Mouse (Mus musculus) olfactory bulb, adult 2 months (tissue): ENCODE results near the gene Crip1. TPM values are rescaled to one million over a fixed set of nuclear protein-coding genes. Genes with fewer than 3 reads are reported as not detected.

Source experiments
- H3K27ac ChIP-seq: fragments of 200-500 bp; 2 replicates; pipeline ENCODE4 v1.5.1; 2012; ENCODE audit warnings: low read depth, low read length; ENCODE audit not compliant: insufficient read depth
- H3K4me1 ChIP-seq: fragments of 200-500 bp; 2 replicates; pipeline ENCODE4 v1.6.1; 2012; ENCODE audit warnings: low read length; ENCODE audit not compliant: control insufficient read depth, insufficient read depth
- H3K4me3 ChIP-seq: fragments of 200-500 bp; 2 replicates; pipeline ENCODE4 v1.5.1; 2012; ENCODE audit warnings: mild to moderate bottlenecking, low read depth, low read length, moderate library complexity; ENCODE audit not compliant: insufficient read depth
- CTCF ChIP-seq: fragments of 200-500 bp; IDR thresholded peaks from 2 replicates; pipeline ENCODE4 v1.5.1; 2012; ENCODE audit warnings: low read depth, mild to moderate bottlenecking, low read length, moderate library complexity; ENCODE audit not compliant: insufficient read depth
- POLR2A ChIP-seq: fragments of 200-500 bp; IDR thresholded peaks from 2 replicates; pipeline ENCODE4 v1.6.1; 2012; ENCODE audit warnings: mild to moderate bottlenecking, low read depth, low read length, moderate library complexity; ENCODE audit not compliant: insufficient read depth
- WGBS: fragments of 180-500 bp; shearing (Covaris S2); methylation state at CpG from one replicate; pipeline ENCODE4 v1.1.7; 2018; 5-methylcytosine and 5-hydroxymethylcytosine counted together
- polyA plus RNA-seq: library from polyadenylated mRNA; stranded (reverse); fragments of >200 nt; gene quantifications from 2 replicates; pipeline ENCODE4 v1.2.4, GENCODE M21; 2012; ENCODE audit warnings: low replicate concordance; ENCODE audit not compliant: missing spikeins, insufficient read depth, insufficient read length

Crip1 gene
- polyA plus RNA-seq, 1 experiment, result not detected

- Histone ChIP-seq H3K4me3 (peak overlapping the region; percentile 54), H3K27ac (no peak overlapping the region), H3K4me1 (peaks cover 20% of the 10 kb centered on the region)
- TF ChIP-seq POLR2A (no peak), CTCF (no peak)
- WGBS, result 1% methylated on average over 23 of the region's 23 CpGs
These were observed 10.4 kb downstream of the Crip1 start for GRCm38 (mm10) chr12:113156540-113156929.

GRCm38 (mm10) chr12:113157002-113157401, 10.9 kb downstream of the Crip1 start:
- 21% methylated on average over 8 of the region's 8 CpGs for WGBS
- H3K4me3 ChIP-seq, result no peak overlapping the region

GRCm38 (mm10) chr12:113157521-113157920, 11.4 kb downstream of the Crip1 start:
- no peak overlapping the region for H3K27ac ChIP-seq
- H3K4me1 ChIP-seq, result peaks cover 14% of the 10 kb centered on the region
- TF ChIP-seq CTCF, result no peak
- no peak for TF ChIP-seq POLR2A
- WGBS, result 87% methylated on average over 8 of the region's 8 CpGs
- H3K4me3 ChIP-seq, result no peak overlapping the region

More at GRCm38 (mm10) chr12:113157002-113157401, 10.9 kb downstream of the Crip1 start:
- TF ChIP-seq POLR2A (no peak), CTCF (no peak)
- Histone ChIP-seq H3K27ac (no peak overlapping the region), H3K4me1 (peaks cover 15% of the 10 kb centered on the region)

- H3K4me1 ChIP-seq, result peaks cover 17% of the 10 kb centered on the region
- TF ChIP-seq CTCF (no peak), POLR2A (no peak)
- H3K4me3 ChIP-seq, result no peak overlapping the region
- H3K27ac ChIP-seq, result no peak overlapping the region
- 93% methylated on average over 8 of the region's 8 CpGs for WGBS
These were observed 11.9 kb downstream of the Crip1 start for GRCm38 (mm10) chr12:113157971-113158370.

- Histone ChIP-seq H3K27ac (peak overlapping the region; percentile 76), H3K4me3 (no peak overlapping the region), H3K4me1 (peaks cover 11% of the 10 kb centered on the region)
- WGBS, result 65% methylated on average over 11 of the region's 11 CpGs
- TF ChIP-seq CTCF (no peak), POLR2A (no peak)
These were observed 17.5 kb downstream of the Crip1 start for GRCm38 (mm10) chr12:113163561-113164006.

- peaks cover 7% of the 10 kb centered on the region for H3K4me1 ChIP-seq
- no peak overlapping the region for H3K27ac ChIP-seq
- H3K4me3 ChIP-seq, result no peak overlapping the region
- TF ChIP-seq POLR2A (no peak), CTCF (no peak)
- 88% methylated on average over 9 of the region's 9 CpGs for WGBS
These were observed 22.0 kb downstream of the Crip1 start for GRCm38 (mm10) chr12:113168031-113168536.

GRCm38 (mm10) chr12:113176960-113177725, 31.0 kb downstream of the Crip1 start:
- Histone ChIP-seq H3K4me1 (no peaks in the 10 kb centered on the region), H3K27ac (no peak overlapping the region), H3K4me3 (no peak overlapping the region)
- TF ChIP-seq POLR2A (no peak), CTCF (no peak)
- WGBS, result 89% methylated on average over 18 of the region's 18 CpGs

- TF ChIP-seq CTCF, result no peak
- no peak for TF ChIP-seq POLR2A
- H3K27ac ChIP-seq, result no peak overlapping the region
- H3K4me1 ChIP-seq, result peaks cover 9% of the 10 kb centered on the region
- H3K4me3 ChIP-seq, result no peak overlapping the region
- WGBS, result 86% methylated on average over 4 of the region's 4 CpGs
These were observed 34.9 kb downstream of the Crip1 start for GRCm38 (mm10) chr12:113181020-113181419.

GRCm38 (mm10) chr12:113184945-113185344, 38.8 kb downstream of the Crip1 start:
- H3K27ac ChIP-seq, result no peak overlapping the region
- 71% methylated on average over 5 of the region's 5 CpGs for WGBS
- peaks cover 36% of the 10 kb centered on the region for H3K4me1 ChIP-seq
- H3K4me3 ChIP-seq, result no peak overlapping the region
- TF ChIP-seq POLR2A (no peak), CTCF (no peak)
